Mouse (Mus musculus): Measurements from ENCODE around the gene Tango6. TPM values are rescaled to one million over a fixed set of nuclear protein-coding genes. Genes with fewer than 3 reads are reported as not detected.

The Tango6 gene
- total RNA-seq, 1 experiment from 2014 or later = 12.9 TPM

- ATAC-seq (ENCODE audit: extremely low read depth, insufficient number of reproducible peaks, low FRiP score, poor library complexity, severe bottlenecking) = no peak
These were observed 216.6 kb downstream of the Tango6 start for GRCm38 (mm10) chr8:106899473-106899872.

Other genes starting within 250 kb of the Tango6 start
- not detected in 2 replicates for gene 6030452D12Rik, start 182.5 kb upstream of the Tango6 start, total RNA-seq (2017)
- not detected in 2 replicates for gene Cdh3, start 172.2 kb upstream of the Tango6 start, total RNA-seq (2017)
- 2.4 and 4.5 TPM in 2 replicates for gene Gm10073, start 109.6 kb upstream of the Tango6 start, total RNA-seq (2017)
- gene Cdh1, start 79.7 kb upstream of the Tango6 start, total RNA-seq (2017) = 0.98 and 1.5 TPM in 2 replicates
- 0.23 and 0.49 TPM in 2 replicates for gene Has3, start 187.2 kb downstream of the Tango6 start, total RNA-seq (2017)
- 13.8 TPM in 2 replicates for gene Utp4, start 210.6 kb downstream of the Tango6 start, total RNA-seq (2017)